Mouse (Mus musculus) embryonic fibroblast, embryonic 13.5 days (primary cell): ENCODE measurements around the gene Pram1.

Source experiments
- CTCF ChIP-seq: IDR thresholded peaks from 2 replicates; pipeline ENCODE4 v1.5.1; 2011; ENCODE audit warnings: mild to moderate bottlenecking, control low read depth, low read length, moderate library complexity, borderline replicate concordance; ENCODE audit not compliant: insufficient read depth
- POLR2A ChIP-seq: IDR thresholded peaks from 2 replicates; pipeline ENCODE4 v1.6.1; 2011; ENCODE audit warnings: low read depth, mild to moderate bottlenecking, control low read depth, low read length, moderate library complexity

GRCm38 (mm10) chr17:33673837-33674236 lies 36.0 kb downstream of the Pram1 start:
- TF ChIP-seq CTCF, result no peak
- no peak for TF ChIP-seq POLR2A
